Mouse (Mus musculus): ENCODE data around the gene Mn1.

The Mn1 gene

DNA sequence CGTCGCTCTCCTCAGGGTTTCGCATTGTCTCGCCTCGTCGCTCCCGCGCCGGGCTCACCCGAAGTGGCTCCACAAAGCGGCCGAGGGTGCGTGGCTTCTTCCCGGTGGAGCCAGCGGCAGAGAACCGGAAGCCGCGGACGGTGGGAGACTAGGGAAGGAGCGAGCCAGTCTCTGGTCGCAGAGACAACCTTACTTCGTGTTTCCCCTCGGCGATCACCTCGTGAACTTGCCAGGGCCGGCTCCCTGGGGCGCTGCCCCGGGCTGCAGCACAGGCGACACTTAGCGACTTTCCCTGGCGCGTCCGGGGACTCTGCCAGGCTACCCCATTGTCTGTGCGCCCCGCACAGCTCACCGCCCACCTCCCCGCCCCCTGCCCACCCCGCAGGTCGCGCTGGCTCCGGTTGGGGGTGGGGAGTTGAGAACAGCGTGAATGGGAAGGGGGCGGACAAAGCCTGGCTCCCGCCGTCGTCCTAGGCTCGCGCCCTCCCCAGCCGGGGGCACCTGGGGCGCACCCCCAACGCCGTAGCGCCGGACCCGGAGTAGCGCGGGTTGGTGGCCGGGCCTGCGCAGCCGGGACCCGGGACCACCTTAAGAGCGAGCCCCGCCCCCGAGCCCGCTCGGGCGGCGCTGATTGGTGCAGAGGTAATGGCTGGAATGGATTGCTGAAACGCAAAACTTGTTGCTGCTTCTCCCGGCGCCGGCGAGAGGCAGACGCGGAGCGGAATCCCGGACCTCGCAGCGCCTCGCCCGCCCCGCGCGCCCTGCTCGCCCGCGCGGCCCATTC is at the start of gene Mn1:
TSS of gene Mn1 (plus strand) at position 772 of the 784 bp plus-strand sequence.
- in situ Hi-C loops (cut with MseI, MboI), result loop anchor here in 1 of 2 experiments (10.0 to 25.0 kb wide), 2 partner anchors 268 to 746 kb away; no protein-coding TSS in a partner anchor

DNA sequence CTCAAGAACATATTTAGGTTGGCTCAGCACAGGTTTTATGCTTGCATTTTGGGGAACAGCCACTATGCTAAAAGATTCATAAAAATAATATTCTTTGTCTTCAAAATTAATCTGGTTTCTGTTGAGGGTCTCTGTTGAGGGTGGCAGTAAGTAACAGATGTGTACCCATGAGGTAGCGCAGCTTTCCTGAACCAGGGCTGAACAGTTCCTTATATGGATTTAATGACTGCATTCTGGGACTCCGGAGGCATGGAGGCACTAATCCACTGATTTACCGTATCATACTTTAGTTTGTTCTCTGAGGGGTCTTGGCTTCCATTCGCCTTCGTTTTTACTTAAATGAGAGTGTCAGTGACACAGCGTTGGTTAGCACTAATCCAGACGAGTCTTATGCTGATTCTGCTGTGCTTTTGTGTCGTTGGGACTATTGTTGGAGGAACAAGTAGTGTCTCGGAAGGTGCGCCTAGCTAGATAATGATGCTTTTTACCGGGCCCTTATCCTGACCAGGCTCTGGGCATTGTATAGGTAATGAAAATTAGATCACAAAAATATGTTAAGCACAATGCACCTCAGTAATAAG is 49.1 kb upstream of the Mn1 start:
- in situ Hi-C loops (cut with MseI, MboI), result no loop called here

GRCm38 (mm10) chr5:111368576-111368975 is 48.6 kb upstream of the Mn1 start:
- in situ Hi-C loops (cut with MseI, MboI), result no loop called here

GRCm38 (mm10) chr5:111375616-111376015 is 41.5 kb upstream of the Mn1 start:
- in situ Hi-C loops (cut with MseI, MboI), result no loop called here

DNA sequence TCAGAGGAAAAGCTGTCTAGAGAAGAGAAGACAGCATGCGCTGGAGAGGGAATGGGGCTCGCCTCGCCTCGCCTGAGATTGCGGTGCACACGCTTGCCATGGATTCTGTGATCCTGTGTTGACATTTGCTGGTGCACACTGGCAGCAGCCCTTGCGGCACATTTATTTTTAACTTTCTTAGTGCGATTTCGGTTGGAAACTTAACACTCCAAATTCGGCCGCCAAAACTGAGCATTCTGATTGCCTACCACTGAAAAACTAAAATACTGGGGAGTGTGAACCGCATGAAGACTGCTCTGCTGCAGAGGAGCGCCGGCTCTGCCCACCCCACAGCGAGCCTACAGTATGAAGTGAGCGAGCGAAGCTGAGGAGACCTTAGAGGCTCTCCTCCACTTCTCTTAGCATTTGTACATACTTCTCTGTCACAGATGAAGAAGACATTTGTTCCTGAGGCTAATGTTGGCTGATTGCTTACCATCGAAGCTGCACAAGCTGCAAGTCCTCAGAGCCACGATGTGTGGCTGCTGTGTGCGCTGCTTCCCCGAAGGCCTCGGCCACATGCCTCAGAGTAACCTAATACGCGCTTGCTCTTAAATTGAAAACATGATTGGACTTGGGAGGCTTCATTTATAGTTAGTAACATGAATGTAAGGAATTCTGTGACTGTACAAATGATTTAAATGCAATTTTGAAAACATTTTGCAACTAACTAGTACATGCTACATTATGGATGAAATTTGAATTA is 40.7 kb upstream of the Mn1 start:
- in situ Hi-C loops (cut with MseI, MboI), result no loop called here

DNA sequence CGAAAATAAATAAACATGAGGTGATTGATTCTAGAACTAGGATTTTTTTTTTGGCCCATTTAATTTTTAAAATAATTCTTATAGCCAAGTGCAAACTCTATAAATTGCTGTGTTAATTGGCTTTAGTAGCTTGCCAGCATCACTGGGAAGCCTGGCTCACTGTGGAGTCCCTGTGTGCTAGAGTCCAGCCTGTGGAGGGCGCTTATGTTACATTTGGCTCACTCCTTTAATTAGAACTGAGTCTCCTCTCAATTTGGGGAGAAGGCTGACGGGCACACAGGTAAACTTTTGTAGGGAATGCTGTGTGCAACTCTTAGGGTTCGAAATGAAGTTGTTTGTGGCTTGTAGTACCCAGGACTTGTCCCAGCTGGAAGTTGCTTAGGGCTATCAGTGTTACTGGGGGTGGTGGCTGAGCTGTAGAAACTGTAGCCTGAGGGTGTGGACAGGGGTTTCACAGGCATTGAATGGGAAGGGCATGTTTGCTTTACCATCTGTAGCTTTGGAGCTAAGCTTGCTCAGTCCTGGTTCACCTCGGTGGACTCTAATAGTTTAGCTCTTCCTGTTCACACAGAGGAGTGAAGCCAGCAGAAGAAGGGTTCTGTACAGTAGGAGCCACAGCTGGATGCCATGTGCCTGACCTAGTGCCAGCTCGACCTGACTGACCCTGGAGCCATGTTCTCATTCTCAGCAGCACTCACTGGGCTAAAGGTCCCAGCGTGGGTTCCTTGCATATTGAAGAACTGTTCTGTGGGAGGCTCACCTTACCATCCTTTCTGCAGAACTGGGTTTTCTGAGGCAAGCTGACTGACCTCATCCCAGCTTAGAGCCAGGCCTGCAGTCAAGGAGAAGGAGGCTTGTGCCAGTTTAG is 38.8 kb upstream of the Mn1 start:
- in situ Hi-C loops (cut with MseI, MboI), result no loop called here

- in situ Hi-C loops (cut with MseI, MboI), result no loop called here
Measured at GRCm38 (mm10) chr5:111383335-111383734, 33.8 kb upstream of the Mn1 start.

- in situ Hi-C loops (cut with MseI, MboI), result no loop called here
Measured at GRCm38 (mm10) chr5:111390911-111391310, 26.3 kb upstream of the Mn1 start.

- in situ Hi-C loops (cut with MseI, MboI), result no loop called here
Measured at GRCm38 (mm10) chr5:111391485-111391884, 25.7 kb upstream of the Mn1 start.

GRCm38 (mm10) chr5:111393346-111394197 is 23.6 kb upstream of the Mn1 start:
- in situ Hi-C loops (cut with MseI, MboI), result no loop called here

DNA sequence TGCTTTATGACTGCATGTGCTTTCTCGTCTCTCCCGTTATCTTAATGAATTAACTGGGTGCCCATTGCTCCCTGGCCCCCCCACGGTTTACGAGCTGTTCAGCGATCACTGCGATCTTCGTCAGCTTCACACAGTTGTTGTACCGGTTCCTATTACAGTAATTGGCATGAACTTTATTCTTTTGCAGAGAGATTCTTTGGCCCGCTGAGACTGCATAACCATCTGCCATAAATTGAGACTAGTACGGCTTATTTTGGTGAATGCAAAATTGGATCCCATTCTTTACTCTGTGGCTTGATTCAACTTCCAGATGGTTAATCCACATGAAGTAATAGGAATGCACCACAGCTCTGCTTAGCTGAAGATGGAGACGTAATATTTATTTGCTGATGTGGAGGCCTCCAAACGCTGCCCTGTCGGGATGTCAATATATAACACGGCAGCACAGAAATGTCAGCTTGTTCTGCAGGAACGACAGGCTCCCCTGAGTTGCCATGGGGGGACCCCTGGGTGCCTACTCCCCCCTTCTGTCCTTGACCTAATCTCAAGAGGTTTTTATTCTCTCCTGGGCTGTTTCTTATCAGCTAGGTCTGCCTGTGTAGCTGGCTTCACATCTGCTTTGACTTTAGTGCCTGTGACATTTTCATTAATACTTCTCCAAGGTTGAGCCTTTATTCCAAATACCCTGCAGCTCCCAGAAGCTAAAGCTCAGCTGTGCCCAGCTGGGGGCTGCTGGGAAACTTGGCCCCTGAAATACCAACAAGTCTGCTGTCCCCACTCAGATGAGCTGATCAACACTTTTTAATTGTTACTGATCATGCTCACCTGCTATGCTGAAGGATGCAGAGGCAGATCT is 22.7 kb upstream of the Mn1 start:
- in situ Hi-C loops (cut with MseI, MboI), result no loop called here

DNA sequence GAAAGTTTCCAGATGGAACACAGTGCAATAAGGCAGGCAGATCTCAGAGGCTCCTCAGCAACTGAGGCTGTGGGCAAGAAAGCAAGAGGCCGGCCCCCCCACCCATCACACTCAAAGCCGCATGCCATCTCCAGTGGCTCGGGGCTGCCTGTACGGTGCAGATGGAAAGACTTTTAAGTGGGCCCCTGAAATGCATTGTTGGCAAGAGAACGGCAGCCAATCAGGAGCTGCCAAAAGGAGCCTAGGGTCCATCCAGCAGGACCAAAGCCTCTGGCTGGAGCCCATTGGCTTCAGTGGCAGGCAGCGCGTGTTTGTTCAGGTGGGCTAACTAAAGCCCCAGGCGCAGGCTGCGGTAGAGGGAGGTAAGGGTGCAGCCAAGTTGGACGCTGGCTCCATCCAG is 21.4 kb upstream of the Mn1 start:
- in situ Hi-C loops (cut with MseI, MboI), result no loop called here

GRCm38 (mm10) chr5:111396199-111396598 is 21.0 kb upstream of the Mn1 start:
- in situ Hi-C loops (cut with MseI, MboI), result no loop called here

GRCm38 (mm10) chr5:111398471-111398870 is 18.7 kb upstream of the Mn1 start:
- in situ Hi-C loops (cut with MseI, MboI), result no loop called here

DNA sequence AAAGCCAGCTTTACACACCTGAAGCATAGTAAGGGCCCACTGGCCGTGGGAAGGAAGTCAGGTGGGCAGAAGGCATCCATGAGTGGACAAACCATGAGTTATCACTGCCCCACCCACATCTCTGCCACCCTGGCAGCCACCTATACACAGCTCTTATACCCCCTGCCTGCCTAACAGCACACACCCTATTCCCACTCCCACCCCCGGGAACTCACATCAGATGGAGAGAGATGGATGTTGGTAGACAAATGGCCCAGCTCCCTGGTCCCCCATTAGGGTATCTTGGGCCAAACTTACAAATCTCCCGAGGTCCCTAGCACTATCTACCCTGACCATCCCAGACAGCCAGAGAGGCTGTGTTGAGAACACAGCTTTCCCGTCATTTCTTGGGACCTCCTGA is 17.9 kb upstream of the Mn1 start:
- in situ Hi-C loops (cut with MseI, MboI), result no loop called here

DNA sequence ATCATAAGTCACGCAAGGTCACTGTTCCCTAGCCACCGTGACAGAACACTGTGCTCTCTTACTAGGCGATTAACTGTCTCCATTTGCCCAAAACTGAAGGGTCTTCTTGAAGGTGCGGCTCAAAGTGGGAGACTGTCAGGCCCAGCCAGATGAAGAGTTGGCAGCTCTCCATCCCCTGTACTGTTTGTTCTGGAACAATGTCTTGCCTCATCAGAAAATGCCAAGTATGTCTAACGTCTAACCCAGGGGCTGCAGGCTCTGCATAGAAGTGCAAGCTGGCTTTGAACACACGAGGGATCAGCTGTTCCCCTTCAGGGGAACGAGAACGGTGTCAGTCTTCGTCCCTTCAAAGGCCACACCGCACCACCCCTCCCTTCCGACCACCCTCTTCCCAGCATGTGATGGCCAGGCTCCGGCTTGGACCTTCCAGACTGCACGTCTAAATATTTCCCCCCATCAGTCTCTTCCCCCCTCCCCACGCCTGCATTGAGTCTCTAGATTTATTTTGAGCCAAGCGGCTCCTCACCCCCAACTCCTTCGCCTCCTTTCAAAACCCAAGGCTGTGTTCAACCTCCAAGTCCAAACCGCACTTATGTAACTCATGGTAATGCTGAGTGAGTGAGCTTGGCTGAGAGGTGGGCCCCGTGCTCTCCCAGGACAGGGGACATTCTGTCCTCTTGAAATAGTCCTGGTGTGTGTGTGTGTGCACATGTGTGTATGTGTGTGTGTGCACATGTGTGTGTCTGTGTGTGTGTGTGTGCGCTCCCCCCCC is 15.1 kb upstream of the Mn1 start:
- in situ Hi-C loops (cut with MseI, MboI), result loop anchor here in 1 of 2 experiments (25.0 kb wide), 1 partner anchor 760 kb away; no protein-coding TSS in a partner anchor

GRCm38 (mm10) chr5:111402651-111402996 is 14.5 kb upstream of the Mn1 start:
- in situ Hi-C loops (cut with MseI, MboI), result loop anchor here in 1 of 2 experiments (25.0 kb wide), 1 partner anchor 760 kb away; no protein-coding TSS in a partner anchor

DNA sequence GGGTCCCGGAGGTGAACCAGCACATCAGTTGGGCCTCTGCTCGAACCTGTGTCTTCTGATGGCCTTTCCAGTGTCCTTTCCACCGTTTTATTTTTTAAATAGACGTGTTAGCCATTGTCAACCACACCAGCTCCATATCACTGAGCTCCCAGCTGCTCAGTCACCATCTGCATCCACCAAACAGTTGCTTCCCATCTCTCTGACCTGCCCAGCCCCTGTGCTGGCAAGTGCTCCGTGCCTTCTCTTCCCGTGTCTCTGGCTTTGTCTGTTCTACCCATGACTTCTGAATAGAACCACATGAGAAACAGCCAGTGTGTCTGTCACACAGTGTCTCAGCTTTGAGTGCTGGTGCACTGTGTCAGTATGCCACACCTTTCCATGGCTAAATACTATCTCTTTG is 12.4 kb upstream of the Mn1 start:
- in situ Hi-C loops (cut with MseI, MboI), result loop anchor here in 1 of 2 experiments (25.0 kb wide), 1 partner anchor 758 kb away; no protein-coding TSS in a partner anchor

All from mouse trophoblast stem cell (cell line).